Mouse (Mus musculus) frontal cortex, postnatal 25 days (tissue): ENCODE results near the gene Gm44502.

Source experiments
- DNase-seq, 2 experiments: peaks; one replicate each; pipeline ENCODE4 v3.0.0; 2022; ENCODE audit warnings: low spot score in 2 of 2

Gene Gm44502

DNA sequence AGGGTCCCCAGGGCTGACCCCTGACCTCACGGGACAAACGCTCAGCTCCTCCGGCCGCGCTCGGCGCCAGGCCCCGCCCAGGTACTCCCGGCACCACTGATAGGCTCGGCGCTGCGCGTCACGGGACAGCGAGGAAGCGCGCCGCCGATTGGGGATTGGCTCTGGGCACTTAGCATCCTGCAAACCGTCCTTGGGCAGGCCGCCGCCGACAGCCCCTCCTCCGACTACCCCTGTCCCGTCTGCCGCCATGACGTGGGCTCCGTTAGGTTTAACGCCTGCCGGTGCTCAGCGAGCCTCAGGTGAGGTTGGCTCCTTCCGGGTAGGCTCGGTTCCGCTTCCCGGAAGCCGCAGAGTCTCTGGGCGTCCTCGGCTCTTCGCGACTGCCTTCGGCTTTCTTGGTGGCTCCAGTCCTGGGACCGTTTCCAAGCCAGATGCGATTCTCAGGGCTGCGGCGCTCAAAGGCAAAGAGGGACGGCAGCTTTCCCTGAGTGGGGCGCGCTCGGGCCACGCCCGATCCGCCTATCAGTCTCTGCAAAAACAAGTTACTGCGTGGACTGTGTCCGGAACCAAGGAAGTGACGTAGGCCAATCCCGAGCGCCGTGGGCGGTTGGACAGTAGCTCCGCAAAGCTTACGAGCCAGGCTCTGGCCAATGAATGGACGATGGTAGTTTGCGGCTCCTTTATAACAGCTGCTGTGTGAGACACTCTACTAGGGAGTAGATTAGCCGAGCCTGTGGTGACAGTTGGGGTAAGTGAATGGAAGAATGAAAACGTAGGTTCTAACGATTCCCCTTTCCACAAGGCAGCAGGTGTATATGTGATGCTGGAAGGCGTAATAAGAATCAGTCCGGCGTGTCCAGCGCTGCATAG lies at the start of gene Gm44502, which contains the start of the genes C730034F03Rik and Chkb:
Gene Gm44502 (minus strand): TSS at position 345 of the 870 bp plus-strand sequence.
Gene C730034F03Rik (plus strand): TSS at position 238 of the 870 bp plus-strand sequence.
Gene Chkb (minus strand): TSS at position 557 of the 870 bp plus-strand sequence.
- peak; percentile 85 to 92 for DNase-seq

- no peak for DNase-seq
Observed at GRCm38 (mm10) chr15:89478622-89479021, 49.1 kb upstream of the Gm44502 start.

DNA sequence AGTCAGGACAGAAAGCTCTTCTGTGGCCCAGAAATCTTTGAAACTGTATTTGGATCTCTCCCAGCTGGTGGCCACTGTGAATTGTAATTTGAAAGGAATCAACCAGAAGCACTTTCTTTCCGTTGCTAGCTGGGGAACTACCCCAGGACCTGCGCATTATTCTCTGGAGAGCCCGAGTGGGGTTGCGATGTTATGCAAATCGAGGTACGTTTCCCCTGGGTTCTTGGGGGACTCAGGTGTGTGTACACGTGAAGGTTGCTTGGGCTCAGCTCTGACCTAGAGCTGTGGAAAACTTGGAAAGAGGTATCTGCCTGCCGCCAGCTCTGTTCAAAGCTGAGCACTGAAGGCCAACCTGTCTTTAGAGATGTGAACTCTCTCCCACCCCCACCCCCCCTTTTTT lies 48.3 kb upstream of the Gm44502 start:
- peak in 1 of 2 experiments; percentile 12 for DNase-seq

DNA sequence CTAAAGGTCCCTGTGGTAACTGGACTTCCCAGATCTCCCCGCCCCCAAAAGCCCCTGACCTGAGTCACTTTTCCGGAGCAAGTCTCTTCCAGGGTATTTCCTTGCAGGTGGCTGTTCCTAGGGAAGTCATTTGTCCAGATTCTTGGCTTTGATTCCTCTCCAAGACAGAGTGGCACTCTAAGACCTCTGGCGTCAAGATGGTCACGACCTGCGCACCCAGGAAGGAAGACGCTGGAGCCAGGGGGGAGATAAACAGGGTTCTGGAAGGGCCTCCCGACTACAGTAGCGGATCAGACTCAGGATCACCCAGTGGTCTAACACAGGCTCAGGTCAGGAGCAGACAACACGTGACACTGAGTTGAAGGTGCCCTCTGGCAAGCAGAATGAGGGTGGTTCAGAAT lies 47.6 kb upstream of the Gm44502 start, which contains the start of gene Arsa:
Gene Arsa (minus strand): TSS at position 335 of the 401 bp plus-strand sequence.
- no peak for DNase-seq

DNA sequence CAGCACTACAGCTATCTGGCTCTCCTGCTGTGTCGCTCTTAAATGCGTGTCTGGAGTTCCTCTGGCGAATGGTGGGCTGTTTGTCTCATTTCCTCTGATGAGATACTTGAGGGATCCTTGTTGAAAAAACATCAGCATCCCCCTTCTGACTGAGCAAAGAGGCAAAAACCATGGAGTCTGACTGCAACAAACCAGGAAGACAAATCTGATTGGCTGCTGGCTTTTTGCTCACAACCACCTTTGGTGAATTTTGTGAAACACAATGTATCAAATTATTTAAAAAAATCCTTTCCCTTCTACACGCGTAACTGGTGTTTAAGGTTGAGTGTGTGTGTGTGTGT lies 46.9 kb upstream of the Gm44502 start:
- DNase-seq: no peak

GRCm38 (mm10) chr15:89475611-89476474 lies 46.3 kb upstream of the Gm44502 start:
- peak; percentile 76 to 85 for DNase-seq

DNA sequence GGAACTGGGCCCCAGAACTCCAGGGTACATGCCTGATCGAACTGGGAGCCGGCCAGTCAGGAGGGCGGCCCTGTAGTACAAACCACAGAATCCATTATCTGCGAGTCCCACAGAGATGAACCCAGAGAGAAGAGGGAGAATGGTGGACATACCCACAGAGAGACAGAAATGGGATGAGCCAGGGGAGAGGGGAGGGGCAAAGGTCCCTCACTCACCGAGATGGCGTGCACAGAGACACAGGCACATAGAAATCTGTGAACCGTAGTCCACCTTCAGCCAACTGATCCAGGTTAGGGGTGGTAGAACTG lies 45.8 kb upstream of the Gm44502 start:
- no peak for DNase-seq

DNA sequence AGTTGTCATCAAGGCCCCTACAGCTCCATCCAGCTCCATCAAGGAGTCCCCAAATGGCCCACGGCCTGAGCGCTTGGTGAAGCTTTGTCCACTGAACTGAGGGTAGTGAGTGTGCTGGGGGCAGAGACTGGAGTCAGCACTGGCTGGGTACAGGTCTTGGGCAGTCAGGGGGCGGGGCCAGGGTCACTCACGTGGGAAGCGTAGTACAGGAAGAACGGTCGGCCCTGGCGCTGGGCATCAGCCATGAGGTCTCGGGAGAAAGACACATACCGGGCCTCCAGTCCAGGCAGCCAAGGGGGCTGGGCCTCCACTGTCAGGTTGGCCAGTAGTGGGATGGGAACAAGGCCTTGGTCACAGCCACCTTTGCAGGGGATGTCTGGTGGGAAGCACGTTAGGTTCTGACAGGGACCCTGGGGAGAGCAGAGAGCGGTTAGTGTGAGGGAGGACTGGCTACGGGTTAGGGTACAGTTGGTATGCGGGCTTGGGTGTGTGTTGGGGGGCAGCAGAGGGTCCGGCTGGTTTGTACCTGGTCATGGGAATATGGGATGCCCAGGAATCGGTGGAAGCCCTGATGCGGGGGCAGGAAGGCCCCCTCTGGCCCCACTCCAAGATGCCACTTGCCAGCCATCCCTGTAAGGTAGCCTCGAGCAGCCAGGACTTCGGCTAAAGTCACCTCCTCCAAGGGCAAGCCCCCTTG lies 45.2 kb upstream of the Gm44502 start:
- DNase-seq: no peak

DNA sequence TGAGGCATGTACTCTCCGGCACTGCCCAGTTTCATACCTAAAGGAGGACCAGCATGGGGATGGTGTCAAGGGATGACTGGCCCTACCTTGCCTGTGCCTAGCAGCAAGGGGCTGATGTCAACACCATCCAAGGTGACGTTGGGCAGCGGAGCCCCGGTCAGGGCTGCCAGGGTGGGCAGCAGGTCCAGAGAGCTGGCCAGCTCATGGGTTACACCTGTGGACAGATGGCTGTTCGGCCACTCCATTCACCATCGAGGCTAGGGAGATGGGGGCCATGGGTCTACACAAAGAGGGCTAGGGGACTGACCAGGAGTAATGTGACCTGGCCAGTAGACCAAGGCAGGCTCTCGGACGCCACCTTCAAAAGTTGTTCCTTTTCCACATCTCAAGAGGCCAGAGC lies 44.4 kb upstream of the Gm44502 start:
- no peak for DNase-seq

DNA sequence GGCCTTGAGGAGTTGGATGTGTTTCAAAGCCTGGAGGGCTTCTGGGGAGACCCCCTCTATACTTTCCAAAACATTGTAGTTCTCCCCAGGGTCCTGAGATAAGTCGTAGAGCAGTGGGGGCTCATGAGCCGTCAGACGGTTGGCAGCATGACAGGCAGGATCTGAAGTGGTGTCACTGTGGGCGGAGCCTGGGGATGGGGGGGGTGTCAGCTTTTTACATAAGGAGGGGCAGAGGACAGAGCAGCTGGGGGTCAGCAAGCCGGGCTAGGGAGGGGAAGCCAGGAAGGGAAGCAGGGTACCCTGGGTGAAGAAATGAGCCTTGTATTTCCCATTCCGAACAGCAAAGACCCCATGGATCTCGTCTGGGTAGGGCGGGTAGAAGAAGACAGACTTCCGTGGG lies 43.9 kb upstream of the Gm44502 start:
- no peak for DNase-seq

DNA sequence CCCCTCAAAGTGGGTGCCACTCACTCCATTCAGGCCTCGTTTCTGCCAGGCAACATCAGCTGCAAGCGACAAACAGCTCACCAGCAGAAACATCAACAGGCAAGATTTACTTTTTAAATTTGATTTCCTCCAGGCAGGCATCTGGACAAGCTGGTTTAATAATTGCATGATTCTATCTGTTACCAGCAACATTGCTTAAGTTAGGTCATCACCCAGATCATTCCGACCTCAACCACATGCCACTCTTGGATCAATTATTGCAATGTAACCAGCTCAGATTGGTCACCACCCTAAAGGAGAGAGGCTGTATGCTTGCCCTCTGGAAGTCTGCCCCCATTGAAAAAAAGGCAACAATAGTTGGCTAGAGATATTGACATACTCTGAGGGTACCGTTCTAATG lies 42.0 kb upstream of the Gm44502 start:
- no peak for DNase-seq

DNA sequence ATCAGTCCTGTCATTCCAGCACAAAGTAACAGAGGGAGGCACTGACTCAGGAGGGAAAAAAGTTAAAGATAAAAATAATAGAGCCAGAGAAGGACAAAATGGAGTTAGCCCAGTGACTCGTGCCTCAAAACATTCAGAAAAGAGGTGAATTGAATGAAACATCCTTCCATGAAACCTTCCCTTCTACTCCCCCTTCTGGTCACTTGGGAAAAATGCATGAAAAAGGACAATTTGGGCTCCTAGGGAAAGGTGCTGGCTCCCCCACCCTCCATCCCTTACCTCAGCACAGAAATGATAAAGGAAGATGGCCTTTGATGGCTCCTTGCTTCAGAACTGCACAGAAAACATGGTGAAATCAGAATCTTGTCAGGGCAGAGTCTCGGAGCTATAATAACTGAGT lies 39.1 kb upstream of the Gm44502 start:
- DNase-seq: no peak

DNA sequence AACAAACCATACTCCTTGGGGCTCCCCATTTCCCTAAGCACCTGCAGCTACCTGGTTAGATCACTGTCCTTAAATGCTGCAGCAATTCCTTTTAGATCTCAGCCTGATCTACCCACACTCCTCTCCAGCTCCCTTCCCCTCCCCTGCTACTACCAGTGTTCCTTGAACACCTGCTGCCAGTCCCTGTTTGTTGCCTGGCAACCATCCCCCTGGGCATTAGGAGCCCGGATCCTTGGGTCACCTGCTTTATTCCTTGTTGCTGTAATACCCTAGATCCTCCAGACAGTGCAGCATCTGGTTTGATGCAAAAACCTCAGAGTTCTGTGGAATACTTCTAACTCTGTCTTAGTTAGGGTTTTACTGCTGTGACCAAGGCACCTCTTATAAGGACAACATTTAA lies 35.6 kb upstream of the Gm44502 start:
- DNase-seq: no peak

GRCm38 (mm10) chr15:89463334-89464235 lies 34.1 kb upstream of the Gm44502 start:
- DNase-seq: no peak

DNA sequence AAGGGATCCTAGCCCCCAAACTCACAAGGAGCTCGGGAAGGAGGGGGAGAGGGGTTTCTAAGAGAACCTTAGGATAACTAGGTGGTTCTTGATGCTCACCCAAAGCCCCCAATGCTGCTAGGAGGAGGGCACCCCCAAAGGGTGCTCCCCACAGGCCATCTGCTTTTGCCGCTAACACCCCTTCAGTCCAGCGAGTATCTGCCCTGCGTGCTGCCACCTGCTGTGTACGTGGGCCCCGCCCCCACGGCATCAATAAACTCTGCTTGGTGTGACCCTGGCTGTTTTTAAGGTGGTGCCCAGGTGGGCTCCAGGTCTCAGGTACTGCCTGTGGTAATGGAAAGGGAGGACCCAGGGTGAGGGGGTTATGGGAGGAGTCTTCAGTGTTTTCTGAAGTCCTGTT lies 32.7 kb upstream of the Gm44502 start:
- DNase-seq: no peak

DNA sequence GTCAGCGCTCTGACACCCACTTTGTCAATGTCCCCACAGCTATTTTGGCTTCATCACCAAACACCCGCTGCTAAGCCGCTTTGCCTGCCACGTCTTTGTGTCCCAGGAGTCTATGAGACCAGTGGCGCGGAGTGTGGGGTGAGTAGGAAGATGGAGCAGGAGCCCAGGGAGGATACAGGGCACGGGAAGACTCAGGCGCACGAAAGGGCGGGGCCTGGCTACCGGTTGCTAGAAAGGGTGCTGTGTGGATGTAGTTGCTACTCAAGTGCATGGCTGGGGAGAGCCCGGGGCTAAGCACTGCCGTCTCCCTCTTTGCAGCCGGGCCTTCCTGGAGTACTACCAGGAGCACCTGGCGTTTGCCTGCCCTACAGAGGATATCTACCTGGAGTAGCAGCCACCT lies 31.8 kb upstream of the Gm44502 start:
- no peak for DNase-seq

GRCm38 (mm10) chr15:89460298-89460697 lies 30.8 kb upstream of the Gm44502 start:
- DNase-seq: no peak

DNA sequence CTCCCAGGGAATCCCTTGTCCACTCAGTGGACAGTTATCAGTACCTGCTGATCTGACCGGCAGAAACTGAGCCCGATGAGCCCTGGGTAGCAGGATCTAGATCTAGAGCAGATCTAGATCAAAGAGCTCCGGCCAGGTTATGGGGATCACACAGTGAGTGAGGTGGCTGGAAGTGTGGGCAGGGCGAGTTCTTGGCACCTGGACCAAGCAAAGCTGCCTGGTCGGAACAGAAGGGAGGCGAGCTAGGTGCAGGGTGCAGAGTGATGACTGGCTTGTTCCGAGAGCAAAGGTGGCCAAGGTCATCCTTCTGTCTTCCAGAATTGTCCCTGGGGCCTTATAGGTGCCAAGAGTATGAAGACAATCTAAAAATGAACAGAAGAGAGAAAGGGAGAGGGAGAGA lies 30.3 kb upstream of the Gm44502 start:
- no peak for DNase-seq

DNA sequence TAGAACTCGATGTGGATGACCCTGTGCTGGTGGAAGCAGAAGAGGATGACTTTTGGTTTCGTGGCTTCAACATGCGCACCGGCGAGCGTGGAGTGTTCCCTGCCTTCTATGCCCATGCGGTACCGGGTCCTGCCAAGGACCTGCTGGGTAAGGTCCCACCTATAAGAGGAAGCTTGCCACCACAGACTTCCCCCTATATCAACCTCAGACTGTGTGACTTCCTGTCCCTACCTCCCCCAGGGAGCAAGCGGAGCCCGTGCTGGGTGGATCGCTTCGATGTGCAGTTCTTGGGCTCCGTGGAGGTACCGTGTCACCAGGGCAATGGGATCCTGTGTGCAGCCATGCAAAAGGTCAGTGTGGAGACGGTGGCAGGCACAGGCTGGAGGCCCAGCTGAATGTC lies 29.4 kb upstream of the Gm44502 start:
- DNase-seq: no peak

DNA sequence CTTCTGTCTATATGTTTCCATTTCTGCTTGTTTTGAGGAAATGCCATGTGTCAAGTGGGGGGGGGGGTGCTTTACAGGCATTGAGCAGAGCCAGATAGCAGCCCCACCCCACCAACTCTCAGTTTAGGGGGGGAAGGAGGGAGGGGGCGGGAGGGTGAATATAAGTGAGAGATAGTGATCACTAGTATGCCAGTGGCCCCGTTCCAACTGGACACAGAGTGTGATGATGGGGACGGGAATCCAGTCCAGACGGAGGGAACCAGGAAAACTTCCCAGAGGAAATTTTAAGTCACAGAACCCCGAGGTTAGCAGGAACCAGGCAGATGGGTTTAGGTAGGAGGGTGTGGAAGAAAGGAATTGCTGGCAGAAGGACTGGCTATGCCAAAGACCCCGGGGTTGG lies 26.1 kb upstream of the Gm44502 start:
- DNase-seq: no peak

- no peak for DNase-seq
Observed at GRCm38 (mm10) chr15:89454857-89455256, 25.4 kb upstream of the Gm44502 start.
